Mouse (Mus musculus): Measurements from ENCODE around the gene Sept8.

Sept8 gene

GRCm38 (mm10) chr11:53567224-53568014 lies 48.4 kb downstream of the Sept8 start, which contains the start of gene Kif3a:
Kif3a (plus strand) TSS chr11:53567379.
- DNase-seq (ENCODE audit: low spot score in 2 of 2), result peak; percentile 91 to 96

GRCm38 (mm10) chr11:53580562-53580961 lies 61.5 kb downstream of the Sept8 start:
- DNase-seq (ENCODE audit: low spot score in 2 of 2), result no peak

GRCm38 (mm10) chr11:53583151-53583550 lies 64.1 kb downstream of the Sept8 start:
- no peak for DNase-seq (ENCODE audit: low spot score in 2 of 2)

DNA sequence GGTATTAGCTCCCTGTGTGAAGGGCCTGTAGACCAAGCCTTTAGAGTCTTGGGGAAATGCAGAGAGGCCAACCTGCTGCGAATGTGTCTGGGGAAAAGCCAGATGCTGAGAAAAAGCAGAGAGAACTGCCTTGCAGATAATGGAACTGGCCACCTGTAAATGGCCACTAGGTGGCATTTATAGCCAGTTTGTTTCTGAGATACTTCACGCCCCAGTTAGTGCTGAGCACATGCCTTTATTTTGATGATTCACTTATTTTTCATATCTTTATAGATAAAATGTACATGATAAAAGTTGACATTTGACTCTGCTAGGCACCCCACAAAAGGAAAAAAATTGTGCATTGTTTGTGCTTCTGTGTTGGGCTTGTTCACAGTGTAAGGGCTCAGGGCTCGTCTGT lies 65.8 kb downstream of the Sept8 start:
- no peak for DNase-seq (ENCODE audit: low spot score in 2 of 2)

GRCm38 (mm10) chr11:53585510-53585909 lies 66.5 kb downstream of the Sept8 start:
- no peak for DNase-seq (ENCODE audit: low spot score in 2 of 2)

DNA sequence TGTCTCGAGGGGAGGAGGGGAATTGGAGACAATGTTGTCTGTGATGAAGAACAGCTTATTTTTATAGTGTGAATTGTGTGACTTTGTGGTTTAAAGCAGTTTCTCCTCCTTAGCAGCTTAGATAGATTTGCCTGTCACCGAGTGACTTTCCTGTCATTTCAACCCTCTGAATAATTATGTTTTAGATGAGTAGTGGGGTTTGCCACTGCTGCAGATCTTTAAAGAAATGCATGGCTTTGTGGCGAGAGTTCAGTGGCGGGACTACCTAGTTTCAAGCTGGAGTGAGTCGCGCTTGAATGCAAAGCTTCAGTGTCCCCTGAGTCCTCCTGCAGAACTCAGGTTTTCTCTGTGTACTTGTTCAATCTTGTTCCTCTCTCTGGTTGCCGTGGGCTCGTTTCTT lies 69.2 kb downstream of the Sept8 start:
- DNase-seq (ENCODE audit: low spot score in 2 of 2), result no peak

GRCm38 (mm10) chr11:53590368-53590768 lies 71.3 kb downstream of the Sept8 start:
- peak; percentile 77 to 87 for DNase-seq (ENCODE audit: low spot score in 2 of 2)

DNA sequence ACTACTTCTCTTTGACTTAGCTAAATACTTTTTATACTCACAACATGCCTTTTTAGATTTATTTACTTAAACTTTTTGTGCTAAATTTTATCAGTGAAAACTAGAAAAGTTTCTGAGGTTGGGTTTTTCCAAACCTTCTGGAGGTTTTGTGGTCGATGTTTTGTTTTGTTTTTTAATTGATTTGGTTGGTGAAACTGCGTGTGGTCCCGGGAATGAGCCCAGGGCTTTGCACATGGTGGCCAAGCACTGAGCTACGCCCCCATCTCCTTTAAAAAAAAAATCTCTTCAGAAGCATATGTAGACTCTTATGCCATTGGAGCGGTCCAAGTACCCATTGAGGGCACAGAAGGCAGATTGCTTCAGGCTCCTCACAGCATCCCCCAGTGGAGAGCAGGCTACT lies 72.1 kb downstream of the Sept8 start:
- DNase-seq (ENCODE audit: low spot score in 2 of 2), result no peak

Data from spleen, postnatal 10 days (tissue).